ENCODE assay signal across 8 mouse cellular contexts in the genomic region with DNA sequence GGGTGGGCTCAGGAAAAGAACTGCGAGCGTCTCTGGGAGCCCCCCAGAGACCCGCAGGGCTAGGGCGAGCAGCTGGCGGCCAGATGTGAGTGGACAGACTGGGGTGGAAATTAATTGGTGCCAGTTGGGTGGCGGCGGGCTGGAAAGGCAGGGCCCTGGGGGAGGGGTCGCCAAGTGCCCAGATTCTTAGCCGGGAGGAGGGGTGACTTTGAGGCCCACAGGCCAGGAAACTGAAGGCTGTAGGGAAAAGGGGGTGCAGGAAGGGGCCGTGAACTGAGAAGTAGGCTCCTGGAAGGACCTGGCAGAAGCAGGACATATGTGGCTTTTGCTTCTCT. TPM values are rescaled to one million over a fixed set of nuclear protein-coding genes. Genes with fewer than 3 reads are reported as not detected.
A peak's percentile ranks its signal among the peaks of the same experiment; 100 is the strongest.
DNase-seq lines count a peak whose midpoint lies in the region; ATAC-seq and TF ChIP-seq lines count a peak whose summit lies in the region.

No protein-coding gene starts in this region.

- H3K4me2 ChIP-seq in heart, postnatal 0 days (ENCODE audit: low read depth, low read length): peak overlapping the region; percentile 59
- H3K4me2 ChIP-seq in liver, embryonic 15.5 days: peak overlapping the region; percentile 90
- H3K4me2 ChIP-seq in stomach, embryonic 14.5 days (replicated peaks; ENCODE audit: low read depth, low read length): peak overlapping the region; percentile 70

- TF ChIP-seq CTCF in heart, postnatal 0 days (IDR thresholded peaks at IDR 0.05; ENCODE audit: low read depth): no peak

- no peak for TF ChIP-seq EP300 in heart, postnatal 0 days (IDR thresholded peaks at IDR 0.05; ENCODE audit: low read depth)

- H3K27ac ChIP-seq in heart, postnatal 0 days (ENCODE audit: low read depth): peak overlapping the region; percentile 87
- peak overlapping the region; percentile 72 for H3K27ac ChIP-seq in liver, embryonic 15.5 days (replicated peaks)
- peak overlapping the region; percentile 99 for H3K27ac ChIP-seq in stomach, embryonic 14.5 days (ENCODE audit: low read length)

- H3K27me3 ChIP-seq in heart, postnatal 0 days (ENCODE audit: control insufficient read depth, insufficient read depth, low read length): no peaks in the 10 kb centered on the region
- H3K27me3 ChIP-seq in liver, embryonic 15.5 days: peaks cover 24% of the 10 kb centered on the region
- H3K27me3 ChIP-seq in stomach, embryonic 14.5 days (ENCODE audit: control insufficient read depth, insufficient read depth, low read length): no peaks in the 10 kb centered on the region

- intact Hi-C loops in heart, postnatal 25 days (cut with DNase I): no loop called here

- WGBS in heart, postnatal 0 days: 11% methylated on average over 10 of the region's 10 CpGs
- WGBS in liver, embryonic 15.5 days (ENCODE audit: insufficient replicate concordance): 4% methylated on average over 10 of the region's 10 CpGs
- 0% methylated on average over 10 of the region's 10 CpGs for WGBS in stomach, embryonic 14.5 days

- peak; percentile 96 for DNase-seq in heart, adult 11 months
- no peak for DNase-seq in heart, postnatal 25 days (ENCODE audit: low spot score)
- DNase-seq in embryo, embryonic 10 days (ENCODE audit: low spot score): peak; percentile 86
- DNase-seq in heart, postnatal 0 days (ENCODE audit: low spot score): no peak
- no peak for DNase-seq in layer of hippocampus, adult 9-10 months (ENCODE audit: low spot score)
- no peak for DNase-seq in spleen, adult 12 weeks (ENCODE audit: low spot score)

- ATAC-seq in heart, postnatal 0 days (ENCODE audit: insufficient read depth, low read depth): no peak
- no peak for ATAC-seq in liver, embryonic 15.5 days (ENCODE audit: insufficient read depth)
- ATAC-seq in stomach, embryonic 14.5 days (ENCODE audit: insufficient number of reproducible peaks, insufficient read depth, low FRiP score, low read depth): no peak; the same call in 1 of the 2 replicates

- H3K4me3 ChIP-seq in heart, postnatal 0 days (ENCODE audit: low read depth, low read length): peak overlapping the region; percentile 40
- peak overlapping the region; percentile 52 for H3K4me3 ChIP-seq in liver, embryonic 15.5 days (replicated peaks)
- H3K4me3 ChIP-seq in stomach, embryonic 14.5 days (ENCODE audit: low read depth, low read length): peak overlapping the region; percentile 40

- H3K4me1 ChIP-seq in heart, postnatal 0 days (ENCODE audit: control insufficient read depth, insufficient read depth): peaks cover 13% of the 10 kb centered on the region; the same call in 1 of the 2 replicates
- peaks cover 68% of the 10 kb centered on the region for H3K4me1 ChIP-seq in liver, embryonic 15.5 days (replicated peaks)
- H3K4me1 ChIP-seq in stomach, embryonic 14.5 days (ENCODE audit: control insufficient read depth, insufficient read depth, low read length): peaks cover 39% of the 10 kb centered on the region

- H3K36me3 ChIP-seq in heart, postnatal 0 days (replicated peaks; ENCODE audit: control insufficient read depth, insufficient read depth, low read length): no peaks in the 10 kb centered on the region
- H3K36me3 ChIP-seq in liver, embryonic 15.5 days (replicated peaks): no peaks in the 10 kb centered on the region
- H3K36me3 ChIP-seq in stomach, embryonic 14.5 days (ENCODE audit: control insufficient read depth, insufficient read depth, low read length): no peaks in the 10 kb centered on the region

- no peaks in the 10 kb centered on the region for H3K9me3 ChIP-seq in heart, postnatal 0 days (replicated peaks; ENCODE audit: control insufficient read depth, low read length)
- H3K9me3 ChIP-seq in liver, embryonic 15.5 days (replicated peaks): no peaks in the 10 kb centered on the region
- H3K9me3 ChIP-seq in stomach, embryonic 14.5 days (ENCODE audit: control insufficient read depth, low read depth, low read length): no peaks in the 10 kb centered on the region

- peak overlapping the region; percentile 49 for H3K9ac ChIP-seq in heart, postnatal 0 days (replicated peaks; ENCODE audit: low read depth, low read length)
- peak overlapping the region; percentile 54 for H3K9ac ChIP-seq in liver, embryonic 15.5 days
- H3K9ac ChIP-seq in stomach, embryonic 14.5 days (replicated peaks; ENCODE audit: low read depth, low read length): peak overlapping the region; percentile 60

RNA-seq across cellular contexts. Expression of gene Ier2, which starts 6.5 kb away (rescaled TPM):
- total RNA-seq in heart, postnatal 25 days (2021): 10 to 100 TPM; 14.3 to 18.3 TPM
- 17.0 and 23.2 TPM in 2 replicates for total RNA-seq in heart, postnatal 0 days (2014; rRNA removed; ENCODE audit: low replicate concordance)
- 33.3 and 38.3 TPM in 2 replicates for polyA plus RNA-seq in heart, postnatal 0 days (2015; fragmentation: Nextera tagmentation; extraction: Ambion mirVana)
- 22.8 and 23.1 TPM in 2 replicates for polyA plus RNA-seq in liver, embryonic 15.5 days (2015; fragmentation: Nextera tagmentation; extraction: Ambion mirVana)
- 73.1 and 83.4 TPM in 2 replicates for polyA plus RNA-seq in stomach, embryonic 14.5 days (2014; fragmentation: Nextera tagmentation; extraction: Ambion mirVana)

RNA-seq across cellular contexts. Expression of gene Trmt1, which starts 29.9 kb away (rescaled TPM):
- total RNA-seq in heart, postnatal 25 days (2021): 10 to 100 TPM; 32.6 to 37.6 TPM
- 98.3 and 116 TPM in 2 replicates for total RNA-seq in heart, postnatal 0 days (2014; rRNA removed; ENCODE audit: low replicate concordance)
- polyA plus RNA-seq in heart, postnatal 0 days (2015; fragmentation: Nextera tagmentation; extraction: Ambion mirVana): 28.4 and 29.5 TPM in 2 replicates
- polyA plus RNA-seq in liver, embryonic 15.5 days (2015; fragmentation: Nextera tagmentation; extraction: Ambion mirVana): 27.9 and 36.1 TPM in 2 replicates
- polyA plus RNA-seq in stomach, embryonic 14.5 days (2014; fragmentation: Nextera tagmentation; extraction: Ambion mirVana): 64.6 and 65.7 TPM in 2 replicates

RNA-seq across cellular contexts. Expression of gene Nacc1, which starts 31.5 kb away (rescaled TPM):
- 10 to 100 TPM; 32.0 to 32.6 TPM for total RNA-seq in heart, postnatal 25 days (2021)
- total RNA-seq in heart, postnatal 0 days (2014; rRNA removed; ENCODE audit: low replicate concordance): 68.0 and 83.6 TPM in 2 replicates
- 6.2 and 6.9 TPM in 2 replicates for polyA plus RNA-seq in heart, postnatal 0 days (2015; fragmentation: Nextera tagmentation; extraction: Ambion mirVana)
- 6.2 and 7.2 TPM in 2 replicates for polyA plus RNA-seq in liver, embryonic 15.5 days (2015; fragmentation: Nextera tagmentation; extraction: Ambion mirVana)
- 25.1 and 25.7 TPM in 2 replicates for polyA plus RNA-seq in stomach, embryonic 14.5 days (2014; fragmentation: Nextera tagmentation; extraction: Ambion mirVana)

RNA-seq across cellular contexts. Expression of gene Lyl1, which starts 45.1 kb away (rescaled TPM):
- total RNA-seq in heart, postnatal 25 days (2021): 1 to 10 TPM; 4.2 to 4.5 TPM
- total RNA-seq in heart, postnatal 0 days (2014; rRNA removed; ENCODE audit: low replicate concordance): 4.4 and 4.8 TPM in 2 replicates
- 8.7 and 9.8 TPM in 2 replicates for polyA plus RNA-seq in heart, postnatal 0 days (2015; fragmentation: Nextera tagmentation; extraction: Ambion mirVana)
- polyA plus RNA-seq in liver, embryonic 15.5 days (2015; fragmentation: Nextera tagmentation; extraction: Ambion mirVana): 55.3 and 58.3 TPM in 2 replicates
- 4.6 and 5.0 TPM in 2 replicates for polyA plus RNA-seq in stomach, embryonic 14.5 days (2014; fragmentation: Nextera tagmentation; extraction: Ambion mirVana)

Comparison
In these comparisons a context has a peak if more than half of its experiments do, and no peak if none do; other contexts are left out.
1. DNase-seq: peak in heart, adult 11 months (single experiment) and embryo, embryonic 10 days (single experiment); none in heart, postnatal 25 days (single experiment), heart, postnatal 0 days (single experiment), layer of hippocampus, adult 9-10 months (single experiment) and spleen, adult 12 weeks (single experiment).
2. Peak in every context shown above with its lines, with median percentiles within 50 percentile points of each other: H3K27ac ChIP-seq, H3K4me2 ChIP-seq, H3K4me3 ChIP-seq and H3K9ac ChIP-seq.